Mouse (Mus musculus) cerebellum, adult 18-20 months (tissue): ENCODE data around the gene Abhd17a.
A peak's percentile ranks its signal among the peaks of the same experiment; 100 is the strongest.
"Not testable (repeated sequence)": the region's sequence is repeated elsewhere in the genome, so short reads cannot be mapped to it uniquely, and the experiment has no call there.

ENCODE experiments used
- DNase-seq, 2 experiments: peaks; one replicate each; pipeline ENCODE4 v3.0.0; 2021

Gene Abhd17a

DNA sequence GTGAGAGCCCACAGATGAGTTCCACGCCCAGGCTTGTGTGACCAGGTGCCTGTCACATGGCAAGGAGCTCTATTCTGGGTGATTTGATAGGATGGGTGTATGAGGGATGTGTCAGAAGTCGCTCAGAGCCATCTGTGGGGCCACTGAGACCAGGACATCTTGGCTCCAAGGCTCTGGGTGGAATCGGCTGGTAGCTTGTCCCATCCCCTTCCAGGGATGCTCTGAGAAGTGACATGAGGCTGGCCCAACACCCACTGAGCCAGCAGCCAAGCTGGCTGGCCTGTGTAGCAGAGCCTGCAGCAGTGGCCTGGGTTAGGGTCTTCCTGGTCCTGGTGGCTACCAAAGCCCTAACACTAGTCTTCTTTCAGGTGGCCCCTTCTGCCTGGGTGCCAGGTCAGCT, 18.3 kb upstream of the Abhd17a start:
- DNase-seq, result no peak

DNA sequence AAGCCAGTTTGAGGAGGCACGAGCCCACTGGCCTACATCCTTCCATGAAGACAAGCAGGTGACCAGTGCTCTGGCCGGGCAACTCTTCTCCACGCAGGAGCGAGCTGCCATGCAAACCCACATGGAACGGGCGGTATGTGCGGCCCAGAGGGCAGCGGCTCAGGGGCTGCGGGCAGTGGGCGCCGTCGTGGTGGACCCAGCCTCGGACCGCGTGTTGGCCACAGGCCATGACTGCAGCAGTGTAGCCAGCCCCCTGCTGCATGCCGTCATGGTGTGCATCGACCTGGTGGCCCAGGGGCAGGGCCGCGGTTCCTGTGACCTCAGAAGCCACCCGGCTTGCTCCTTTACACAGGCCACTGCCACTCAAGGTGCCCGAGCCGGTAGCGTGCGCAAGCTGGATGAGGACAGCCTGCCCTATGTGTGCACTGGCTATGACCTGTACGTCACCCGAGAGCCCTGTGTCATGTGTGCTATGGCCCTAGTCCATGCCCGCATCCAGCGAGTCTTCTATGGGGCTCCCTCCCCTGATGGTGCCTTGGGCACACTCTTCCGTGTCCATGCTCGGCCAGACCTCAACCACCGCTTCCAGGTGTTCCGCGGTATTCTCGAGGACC, 16.7 kb upstream of the Abhd17a start:
- no peak for DNase-seq

DNA sequence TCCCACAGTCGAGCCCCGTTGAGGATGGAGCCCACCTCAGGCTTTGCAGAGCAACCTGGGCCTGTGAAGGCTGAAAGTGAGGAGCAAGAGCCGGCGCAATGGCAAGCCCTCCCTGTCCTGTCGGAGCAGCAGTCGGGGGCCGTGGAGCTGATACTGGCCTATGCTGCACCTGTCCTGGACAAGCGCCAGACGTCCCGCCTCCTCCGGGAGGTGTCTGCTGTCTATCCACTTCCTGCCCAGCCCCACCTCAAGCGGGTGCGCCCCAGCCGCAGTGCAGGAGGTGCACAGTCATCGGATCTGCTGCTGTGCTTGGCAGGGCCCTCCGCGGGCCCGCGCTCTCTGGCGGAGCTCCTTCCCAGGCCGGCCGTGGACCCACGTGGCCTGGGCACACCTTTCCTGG, 16.2 kb upstream of the Abhd17a start:
- no peak for DNase-seq

DNA sequence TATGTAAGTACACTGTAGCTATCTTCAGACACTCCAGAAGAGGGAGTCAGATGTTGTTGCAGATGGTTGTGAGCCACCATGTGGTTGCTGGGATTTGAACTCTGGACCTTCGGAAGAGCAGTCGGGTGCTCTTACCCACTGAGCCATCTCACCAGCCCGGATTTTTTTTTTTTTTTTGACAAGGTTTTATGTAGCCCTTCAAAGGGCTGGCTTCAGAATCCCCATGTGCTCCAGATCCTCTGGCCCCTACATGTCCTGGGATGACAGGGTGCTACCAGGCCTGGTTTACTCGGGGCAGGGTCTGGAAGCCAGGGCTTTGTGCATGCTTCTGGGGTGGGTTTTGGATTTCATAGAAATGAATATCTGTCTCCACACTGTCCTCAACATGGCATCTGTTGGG, 15.6 kb upstream of the Abhd17a start, which contains the start of gene Gm49322:
Gm49322 (plus strand) TSS at position 301 of the 400 bp plus-strand sequence.
- not testable (repeated sequence) for DNase-seq

DNA sequence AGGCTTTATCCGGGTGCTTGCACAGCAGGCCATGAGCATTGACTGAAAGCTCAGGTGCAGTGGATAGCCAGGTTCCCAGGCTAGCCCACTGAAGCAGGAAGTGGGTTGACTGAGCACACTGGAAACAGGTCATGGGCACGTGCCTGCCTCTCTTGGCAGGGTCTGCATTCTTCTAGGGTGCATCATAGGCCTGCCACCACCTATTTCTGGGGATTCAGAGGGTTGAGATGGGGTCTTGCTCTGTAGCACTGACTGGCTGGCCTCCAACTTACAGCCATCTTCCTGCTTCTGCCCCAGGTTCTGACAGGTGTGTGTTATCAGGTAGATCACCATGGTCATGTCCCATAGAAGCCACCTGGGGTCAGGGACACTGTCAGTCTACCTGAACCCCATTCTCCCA, 14.8 kb upstream of the Abhd17a start:
- DNase-seq, result no peak

DNA sequence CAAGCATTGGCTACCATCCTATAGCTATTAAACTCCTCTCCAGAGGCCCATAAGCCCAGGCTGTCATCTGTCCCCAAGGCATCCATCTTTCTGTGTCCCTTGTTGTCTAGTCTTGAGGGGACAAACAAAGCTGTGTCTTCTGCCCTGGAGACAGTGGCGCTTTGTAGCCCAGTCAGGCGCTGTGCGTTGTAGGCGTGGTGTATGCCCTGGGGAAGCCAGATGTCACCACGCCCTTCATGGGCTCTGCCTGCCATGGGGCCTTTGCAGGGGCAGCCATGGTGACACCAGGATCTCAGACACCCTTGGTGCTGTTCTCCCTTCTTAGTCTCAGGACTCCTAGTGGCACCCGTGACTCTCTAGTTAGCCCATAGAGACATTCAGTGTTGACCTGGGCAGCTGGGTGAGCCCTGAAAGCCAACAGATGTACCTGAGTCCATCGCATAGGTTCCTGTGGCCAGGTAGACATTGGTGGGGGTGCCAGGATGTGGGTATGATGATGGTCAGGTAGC, 13.9 kb upstream of the Abhd17a start:
- no peak for DNase-seq

DNA sequence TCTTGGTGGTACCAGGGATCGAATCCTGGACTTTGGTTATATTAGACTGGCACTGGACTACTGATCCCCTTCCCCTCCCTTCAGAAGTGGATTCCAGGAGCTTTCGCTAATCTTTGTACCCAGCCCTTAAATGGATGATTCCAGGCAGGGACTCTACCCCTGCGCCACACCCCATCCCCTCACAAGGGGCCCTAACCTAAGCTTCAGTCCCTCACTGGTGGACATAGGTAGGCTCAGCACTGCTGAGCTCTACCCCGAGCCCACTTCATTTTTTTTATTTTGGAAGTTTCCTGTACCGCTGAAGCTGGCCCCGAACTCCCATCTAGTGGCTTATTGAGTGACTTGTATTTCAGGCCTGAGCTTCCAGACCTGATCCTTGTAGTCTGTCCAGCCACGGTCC, 13.2 kb upstream of the Abhd17a start:
- no peak for DNase-seq

DNA sequence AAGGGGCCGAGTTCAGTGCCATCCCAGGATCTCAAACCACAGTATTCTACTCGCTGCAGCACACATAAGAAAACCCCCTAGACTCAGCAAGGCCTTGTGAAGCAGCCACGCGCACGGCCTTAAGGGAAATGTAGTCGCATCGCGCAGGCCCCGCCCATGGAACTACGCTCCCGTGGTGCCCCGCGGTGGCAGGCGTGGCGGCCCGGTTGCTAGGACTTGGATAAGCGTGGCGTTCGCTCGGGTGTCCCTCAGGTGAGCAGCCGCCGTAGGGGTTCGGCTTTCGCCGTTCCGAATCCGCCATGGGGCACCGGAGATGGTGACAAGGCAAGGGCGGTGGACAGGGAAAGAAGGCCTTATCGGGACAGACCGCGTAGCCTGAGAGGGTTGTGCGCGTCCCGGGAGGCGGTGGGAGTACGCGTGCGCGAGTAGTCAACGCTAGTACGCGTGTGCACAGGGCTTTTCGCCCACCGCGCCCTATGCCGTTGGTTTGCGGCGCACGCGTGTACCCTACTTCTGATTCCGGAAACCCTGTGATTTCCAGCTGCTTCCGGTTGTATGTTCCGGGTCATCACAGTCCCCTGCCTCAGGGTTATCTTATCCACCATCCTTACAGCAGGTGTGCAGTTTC, 12.7 kb upstream of the Abhd17a start, which contains the start of the genes Scamp4 and Adat3:
Scamp4 (plus strand) TSS at position 175 of the 628 bp plus-strand sequence.
Adat3 (plus strand) TSS at position 183 of the 628 bp plus-strand sequence.
- DNase-seq, result peak; percentile 94 to 96

DNA sequence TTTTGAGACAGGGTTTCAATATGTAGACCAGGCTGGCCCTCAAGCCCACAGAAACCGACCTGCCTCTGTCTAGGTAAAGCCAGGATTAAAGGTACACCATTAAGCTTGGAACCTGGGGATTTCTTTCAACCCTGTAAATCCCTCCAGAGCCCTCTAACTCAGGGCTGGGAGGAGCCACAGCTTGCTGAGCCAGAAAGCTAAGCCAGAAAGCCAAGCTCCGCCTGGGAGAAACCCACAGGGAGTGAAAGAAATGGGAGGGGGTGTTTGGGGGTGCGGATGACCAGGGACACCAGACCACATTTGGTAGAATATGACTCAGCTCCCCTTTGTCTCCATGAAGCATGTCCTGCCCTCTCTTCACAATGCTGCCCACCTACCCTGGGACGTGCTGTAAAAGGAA, 6.2 kb upstream of the Abhd17a start:
- no peak for DNase-seq

DNA sequence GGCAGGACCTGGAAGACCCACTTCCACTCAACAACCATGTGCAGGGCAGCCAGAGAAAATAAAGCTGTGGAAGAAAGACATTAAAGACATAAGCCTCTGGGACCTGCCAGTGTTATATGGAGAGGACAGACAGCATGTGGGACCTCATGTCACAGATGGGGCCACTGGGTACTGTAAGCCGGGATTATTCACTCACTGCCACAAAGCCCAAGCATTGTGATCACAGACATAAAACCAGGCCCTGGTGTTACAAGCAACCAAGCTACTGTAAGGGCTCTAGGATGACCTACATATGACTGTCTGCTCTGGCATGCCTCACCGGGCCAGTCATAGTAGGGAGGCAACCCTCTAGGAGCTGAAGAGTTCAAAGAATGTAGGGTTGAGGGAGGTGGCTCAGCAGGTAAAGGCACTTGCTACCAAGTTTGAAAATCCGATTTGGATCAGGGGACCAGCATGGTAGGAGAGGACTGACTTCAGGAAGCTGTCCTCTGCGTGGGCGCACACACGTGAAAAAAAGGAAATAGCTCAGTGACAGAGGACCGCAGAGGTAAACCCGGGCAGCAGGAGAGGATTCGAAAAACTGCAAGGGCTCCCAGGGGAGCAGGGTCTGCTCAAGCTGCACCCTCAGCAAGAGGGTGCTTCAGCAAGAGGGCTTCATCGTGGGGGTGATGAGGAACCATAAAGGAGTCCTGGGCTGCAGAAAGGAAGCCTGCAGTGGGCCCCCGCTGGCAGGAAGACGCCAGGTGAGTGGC, 838 bp downstream of the Abhd17a start:
- no peak for DNase-seq

DNA sequence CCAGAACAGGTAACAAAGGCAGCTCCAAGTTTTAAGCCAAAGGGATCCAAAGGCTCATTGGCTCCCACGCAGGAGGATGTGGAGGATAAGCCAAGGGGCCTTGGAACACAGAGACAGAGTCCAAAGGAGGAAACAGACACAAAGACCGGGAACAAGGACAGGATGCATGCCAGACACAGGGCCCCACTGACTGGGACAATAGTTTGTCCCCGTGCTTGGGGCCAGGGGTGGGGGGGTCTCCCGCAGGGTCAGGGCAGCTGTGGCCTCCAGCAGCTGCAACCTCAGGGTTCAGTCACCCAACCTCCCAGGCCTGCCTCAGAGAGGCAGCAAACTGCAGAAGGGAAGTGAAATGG, 2.9 kb downstream of the Abhd17a start:
- DNase-seq, result no peak

DNA sequence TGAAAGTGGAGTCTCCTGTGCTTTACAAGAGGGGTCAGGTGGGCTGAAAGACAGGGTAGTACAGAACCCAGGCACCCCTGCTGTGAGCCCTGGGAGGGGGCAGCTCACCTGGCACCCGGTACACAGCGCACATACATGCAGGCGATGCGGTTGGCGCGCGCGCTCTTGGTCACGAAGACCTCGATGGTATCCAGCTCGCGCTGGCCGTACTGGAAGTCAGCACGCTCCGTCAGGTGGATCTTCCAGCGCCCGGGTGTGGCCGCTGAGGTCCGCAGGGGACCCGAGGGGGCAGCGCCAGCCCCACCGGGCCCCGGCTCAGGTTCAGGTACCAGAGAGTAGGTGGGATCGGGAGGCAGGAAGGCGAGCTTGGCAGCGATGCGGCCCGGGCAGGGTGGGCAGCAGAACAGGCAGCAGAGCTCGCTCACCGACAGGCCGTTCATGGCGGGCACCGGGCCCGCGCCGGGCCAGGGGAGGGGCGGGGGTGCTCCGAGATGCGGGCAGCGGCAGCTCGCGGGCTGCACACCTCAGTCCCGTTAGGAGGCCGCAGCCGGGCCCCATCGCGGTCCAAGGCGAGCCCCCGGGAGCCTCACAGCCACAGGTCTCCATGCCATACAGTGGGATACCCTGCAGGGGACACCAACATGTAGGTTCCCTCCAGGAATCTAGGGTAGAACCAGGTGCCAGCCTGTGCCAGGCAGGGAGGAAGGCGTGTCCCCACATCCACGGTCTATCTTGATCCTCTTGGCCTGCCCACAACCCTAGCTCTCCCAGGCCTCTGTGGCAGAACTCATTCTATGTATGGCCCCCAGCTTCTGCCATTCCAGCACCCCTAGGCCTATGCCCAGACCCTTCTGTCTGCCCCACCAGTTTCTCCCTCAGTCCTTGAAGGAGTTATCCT, 3.5 kb downstream of the Abhd17a start:
- peak in 1 of 2 experiments; percentile 38 for DNase-seq

DNA sequence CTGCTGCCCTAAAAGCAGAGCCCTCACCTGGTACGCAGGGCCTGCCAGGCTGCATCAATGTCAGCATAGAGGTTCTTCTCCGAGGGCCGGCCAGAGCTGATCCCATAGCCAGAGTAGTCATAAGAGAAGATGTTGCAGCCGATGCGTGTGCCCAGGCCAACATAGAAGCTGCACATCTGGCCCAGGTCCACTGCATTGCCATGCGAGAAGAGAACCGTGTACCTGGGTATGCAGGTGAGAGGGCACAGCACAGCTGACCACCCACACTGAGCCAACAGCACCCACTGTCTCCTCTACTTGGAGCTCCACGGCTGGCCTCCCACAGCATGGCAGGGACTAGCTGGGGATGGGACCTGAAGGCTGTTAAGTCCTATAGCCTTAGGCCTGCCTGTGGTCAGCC, 4.6 kb downstream of the Abhd17a start:
- DNase-seq, result no peak

DNA sequence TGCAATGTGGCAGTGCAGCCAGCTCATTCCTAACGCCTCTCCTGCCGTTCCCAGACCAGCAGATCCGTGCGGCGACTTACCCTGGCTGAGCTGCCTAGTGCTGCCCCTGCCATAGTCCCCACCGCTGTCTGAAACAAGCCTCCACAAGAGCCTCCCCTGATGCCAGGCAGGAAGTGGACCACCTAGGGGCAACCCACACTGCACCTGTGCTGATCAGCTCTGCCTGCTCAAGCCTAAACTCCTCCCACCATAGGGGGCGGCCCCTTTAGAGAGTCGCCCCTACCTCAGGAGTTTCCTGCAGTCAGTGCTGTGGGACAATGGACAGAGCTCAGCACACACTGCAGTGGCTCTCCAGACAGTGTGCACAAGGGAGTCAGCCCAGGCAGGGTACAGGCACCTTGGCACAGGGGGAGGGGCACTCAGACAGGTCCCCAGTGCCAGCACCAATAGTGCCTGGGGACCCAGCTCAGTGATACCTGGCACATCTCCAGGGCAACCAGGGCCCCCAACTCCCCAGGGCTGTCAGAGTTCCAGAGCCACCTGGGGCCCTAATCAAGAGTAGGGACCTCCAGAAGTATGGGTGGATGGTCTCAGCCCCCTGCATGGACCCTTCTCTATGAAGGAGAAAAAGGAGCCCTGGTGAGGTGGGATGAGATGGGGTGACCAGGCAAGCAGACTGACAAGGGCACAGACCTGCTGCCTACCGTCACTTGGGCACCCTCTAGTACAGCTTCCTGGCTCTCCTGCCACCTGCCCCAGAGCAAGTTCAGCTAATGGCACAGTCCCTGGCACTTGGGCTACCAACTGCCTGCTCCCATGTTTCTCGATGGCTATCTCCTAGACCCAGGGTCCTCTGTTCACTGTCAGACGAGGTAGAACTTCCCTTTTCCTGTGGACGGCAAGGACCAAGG, 5.2 kb downstream of the Abhd17a start:
- peak in 1 of 2 experiments; percentile 21 for DNase-seq

DNA sequence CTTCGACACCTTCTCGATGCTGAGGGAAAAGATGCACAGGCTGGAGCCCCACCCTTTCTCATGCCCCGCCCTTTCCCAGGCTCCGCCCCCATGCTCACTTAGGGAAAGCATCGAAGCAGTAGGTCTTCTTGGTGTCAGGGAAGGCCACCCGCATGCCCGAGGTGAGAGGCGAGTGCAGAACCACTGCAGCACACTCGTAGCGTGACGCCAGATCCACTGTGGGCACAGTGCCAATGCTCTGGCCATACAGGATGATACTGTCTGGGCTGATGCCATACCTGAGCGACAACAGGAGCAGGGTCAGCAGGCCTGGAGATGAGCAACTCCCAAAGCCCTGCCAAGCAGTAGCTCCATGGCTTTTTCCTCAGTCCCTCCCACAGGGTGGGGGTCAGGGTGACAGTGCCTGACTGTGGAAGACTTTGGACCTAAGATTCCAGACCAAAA, 6.1 kb downstream of the Abhd17a start:
- DNase-seq, result peak; percentile 58 to 63

DNA sequence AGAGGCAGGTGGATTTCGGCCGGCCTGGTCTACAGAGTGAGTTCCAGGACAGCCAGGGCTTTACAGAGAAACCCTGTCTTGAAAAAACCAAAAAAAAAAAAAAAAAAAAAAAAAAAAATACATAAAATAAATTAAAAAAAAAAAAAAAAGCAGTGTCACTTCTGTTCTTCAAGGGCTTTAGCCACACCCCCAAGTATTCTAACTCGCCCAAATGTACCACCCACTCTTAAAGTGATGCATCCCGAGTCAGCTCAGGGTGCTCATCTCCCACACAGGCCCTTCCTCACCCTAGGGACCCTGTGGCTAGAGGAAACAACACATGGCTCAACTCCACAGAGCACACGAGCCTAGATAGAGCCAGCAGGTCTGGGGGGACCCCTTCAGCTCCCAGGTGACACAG, 7.1 kb downstream of the Abhd17a start:
- DNase-seq, result no peak

DNA sequence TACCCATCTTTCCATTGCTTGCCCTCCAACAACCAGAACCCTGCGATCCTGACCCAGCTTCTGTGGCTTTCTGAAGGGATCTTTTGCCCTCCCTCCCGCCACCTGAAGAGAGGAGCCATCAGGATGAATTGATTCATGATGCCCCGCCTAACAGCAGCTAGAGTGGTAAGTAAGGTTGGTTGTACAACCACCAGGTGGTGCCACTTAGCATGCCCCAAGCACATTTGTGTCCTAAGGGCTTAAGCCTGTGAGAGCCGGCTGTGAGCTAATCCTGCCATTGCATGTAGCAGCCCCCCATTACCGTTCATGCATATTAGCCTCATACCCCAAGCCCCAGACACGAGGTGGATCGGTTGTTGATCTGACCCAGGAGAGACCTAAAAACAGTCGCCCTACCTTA, 11.2 kb downstream of the Abhd17a start:
- DNase-seq, result peak; percentile 70 to 74

DNA sequence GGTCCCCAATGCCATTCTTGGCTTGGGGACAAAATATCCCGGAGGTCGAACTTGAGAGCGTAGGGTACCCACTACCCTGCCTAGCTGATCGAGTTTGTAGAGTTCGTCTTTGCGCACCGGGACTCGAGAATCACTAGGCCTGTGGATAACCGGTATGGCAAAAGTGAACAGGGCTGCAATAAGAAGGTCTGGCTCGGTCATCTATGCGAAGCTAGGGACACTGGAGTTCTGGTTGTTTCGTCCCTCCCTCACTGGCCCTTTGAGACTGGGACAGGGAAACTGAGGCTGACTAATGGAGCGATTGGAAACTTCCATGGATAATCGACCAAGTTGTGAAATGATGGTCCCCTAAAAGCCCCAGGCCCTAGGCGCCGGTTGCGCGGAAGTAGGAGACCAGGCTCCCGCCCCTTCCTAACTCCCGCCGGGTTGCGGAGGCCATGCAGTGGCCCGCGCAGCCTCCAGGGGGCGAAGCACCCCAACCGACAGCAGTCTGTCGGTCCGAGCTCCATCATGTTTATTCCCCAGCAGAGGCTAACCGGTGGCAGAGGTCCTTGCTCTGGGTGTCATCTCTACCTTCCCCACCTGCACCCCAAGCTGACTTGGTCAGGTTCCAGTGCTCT, 11.9 kb downstream of the Abhd17a start:
- peak; percentile 64 to 73 for DNase-seq

DNA sequence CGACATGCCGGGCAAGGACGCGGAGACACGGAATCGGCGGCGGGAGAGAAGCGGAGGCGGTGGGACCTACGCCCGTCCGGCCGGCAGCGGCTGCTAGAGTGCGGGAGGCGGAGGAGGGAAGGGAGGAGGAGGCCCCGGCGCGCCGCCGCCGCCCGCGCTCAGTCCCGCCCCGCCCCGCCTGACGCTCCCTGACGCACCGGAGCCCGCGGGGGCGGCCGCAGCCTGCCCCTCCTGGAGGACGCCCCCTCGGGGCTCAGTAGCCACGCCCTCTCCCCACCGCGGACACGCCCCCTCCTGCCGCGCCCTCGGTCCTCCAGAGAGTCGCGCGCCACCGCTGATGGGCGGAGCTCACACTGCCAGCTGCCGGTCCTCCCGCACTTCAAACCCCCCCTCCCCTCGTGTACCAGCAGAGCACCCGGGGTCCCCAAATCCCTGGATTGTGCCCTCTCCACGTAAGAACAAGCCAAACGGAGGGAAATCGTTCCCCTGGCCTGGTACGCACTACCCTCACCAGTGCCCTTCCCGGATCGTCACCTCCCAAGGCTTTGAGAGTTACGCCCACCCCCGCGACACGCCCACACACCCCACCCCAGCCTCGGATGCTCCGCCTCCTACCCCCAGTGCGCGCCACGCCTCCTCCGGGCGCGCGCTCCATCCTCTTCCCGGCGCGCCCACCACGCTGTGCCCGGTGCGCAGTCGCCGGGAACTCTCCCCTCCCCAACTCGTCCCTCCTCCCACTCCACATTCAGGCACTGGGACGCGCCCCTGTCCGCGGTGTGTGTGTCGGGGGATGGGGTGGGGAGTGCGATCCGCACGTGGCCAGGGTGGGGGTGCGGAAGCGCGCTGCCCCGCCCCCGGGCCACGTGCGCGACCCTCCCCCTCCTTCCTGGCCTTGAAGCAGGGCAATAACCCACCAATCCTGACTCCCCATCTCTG, 12.7 kb downstream of the Abhd17a start, which contains the start of gene Klf16:
Klf16 (minus strand) TSS at position 127 of the 936 bp plus-strand sequence.
- DNase-seq, result peak; percentile 87 to 90
